8 mouse cellular contexts compared by ENCODE assay signal in genomic region chr17:5138641-5139205, GRCm38 (mm10).
DNase-seq lines count a peak whose midpoint lies in the region; ATAC-seq lines count a peak whose summit lies in the region.

No protein-coding gene starts in this region.

- H3K4me3 ChIP-seq in heart, embryonic 14.5 days (ENCODE audit: control insufficient read depth in 1 of 2, insufficient read depth in 1 of 2, low read depth in 1 of 2, low read length in 2 of 2), result no peak overlapping the region
- no peak overlapping the region for H3K4me3 ChIP-seq in liver, embryonic 13.5 days (replicated peaks)

- WGBS in heart, embryonic 14.5 days, result 33% methylated on average over 8 of the region's 8 CpGs
- 39% methylated on average over 8 of the region's 8 CpGs for WGBS in liver, embryonic 13.5 days (ENCODE audit: insufficient replicate concordance)

- H3K36me3 ChIP-seq in heart, embryonic 14.5 days (ENCODE audit: control insufficient read depth, insufficient read depth, low read length), result no peaks in the 10 kb centered on the region
- H3K36me3 ChIP-seq in liver, embryonic 13.5 days, result no peaks in the 10 kb centered on the region

- H3K27me3 ChIP-seq in heart, embryonic 14.5 days (ENCODE audit: control insufficient read depth, insufficient read depth, low read length), result no peaks in the 10 kb centered on the region
- no peaks in the 10 kb centered on the region for H3K27me3 ChIP-seq in liver, embryonic 13.5 days

- peak; percentile 89 for ATAC-seq in activated CD4-positive, CD25-positive, alpha-beta regulatory T cell, adult 4 months
- peak; percentile 54 for ATAC-seq in erythroid progenitor cell, adult 5-6 weeks (replicated peaks; ENCODE audit: low FRiP score, poor library complexity, severe bottlenecking)
- ATAC-seq in heart, embryonic 14.5 days (ENCODE audit: insufficient number of reproducible peaks, insufficient read depth, low FRiP score, low read depth), result peak; percentile 48; the same call in 1 of the 2 replicates
- ATAC-seq in liver, embryonic 13.5 days (ENCODE audit: low read depth), result peak; percentile 55; the same call in 1 of the 2 replicates

- DNase-seq in CD4-positive helper T cell, adult 2 months (ENCODE audit: low read depth, low spot score), result peak; percentile 86
- DNase-seq in kidney, postnatal 10 days, result peak; percentile 75
- DNase-seq in liver, embryonic 13.5 days, result no peak
- peak; percentile 65 for DNase-seq in neural tube, embryonic 10.5 days (ENCODE audit: extremely low spot score, low spot score)
- DNase-seq in thymus, postnatal 4 days, result peak; percentile 74

- peaks cover 10 to 26% of the 10 kb centered on the region in 2 experiments for H3K4me1 ChIP-seq in heart, embryonic 14.5 days (ENCODE audit: control insufficient read depth in 2 of 2, insufficient read depth in 2 of 2, low read length in 2 of 2)
- peaks cover 47% of the 10 kb centered on the region for H3K4me1 ChIP-seq in liver, embryonic 13.5 days (replicated peaks)

- H3K27ac ChIP-seq in heart, embryonic 14.5 days (replicated peaks in 1 of 2; ENCODE audit: control insufficient read depth in 1 of 2, insufficient read depth in 1 of 2, low read depth in 2 of 2, low read length in 2 of 2), result peak overlapping the region in 1 of 2 experiments; percentile 41; a peak in 1 of 4 replicates
- H3K27ac ChIP-seq in liver, embryonic 13.5 days, result peak overlapping the region; percentile 43

- no peak overlapping the region for H3K4me2 ChIP-seq in heart, embryonic 14.5 days (ENCODE audit: low read length)
- H3K4me2 ChIP-seq in liver, embryonic 13.5 days, result no peak overlapping the region

- no peaks in the 10 kb centered on the region for H3K9me3 ChIP-seq in heart, embryonic 14.5 days (ENCODE audit: control insufficient read depth, low read length)
- H3K9me3 ChIP-seq in liver, embryonic 13.5 days (replicated peaks), result no peaks in the 10 kb centered on the region

- no peak overlapping the region for H3K9ac ChIP-seq in heart, embryonic 14.5 days (ENCODE audit: low read length)
- no peak overlapping the region for H3K9ac ChIP-seq in liver, embryonic 13.5 days
